ENCODE assay signal across 22 mouse cellular contexts in the genomic region with DNA sequence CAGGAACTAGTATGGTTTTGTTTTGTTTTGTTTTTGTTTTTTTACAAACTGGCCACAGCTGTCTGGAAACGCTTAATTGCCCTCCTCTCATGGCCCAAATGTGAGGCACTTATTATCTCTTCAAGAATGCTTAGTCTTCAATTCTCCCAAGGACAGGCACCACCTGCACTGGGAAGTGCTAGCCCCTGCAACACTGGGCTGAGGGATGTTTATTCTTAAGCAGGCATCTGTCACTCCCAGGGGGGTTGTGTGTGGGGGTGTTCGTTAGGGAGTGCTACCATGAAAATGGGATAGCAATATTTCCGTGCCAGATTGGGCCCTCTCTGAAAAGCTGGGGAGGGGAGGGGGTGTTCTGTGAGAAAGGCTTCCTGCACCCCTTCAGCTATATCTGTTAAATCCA. TPM values are rescaled to one million over a fixed set of nuclear protein-coding genes. Genes with fewer than 3 reads are reported as not detected.
DNase-seq lines count a peak whose midpoint lies in the region; TF ChIP-seq lines count a peak whose summit lies in the region.
"Had no signal": no experiment of that assay in that cellular context is flagged by ENCODE, and none has a peak within 500 bp of the region (broad histone marks: within the 10 kb centered on the region; RNA-seq: fewer than 3 reads in every experiment).

No protein-coding gene starts in this region.

- no peaks in the 10 kb centered on the region for H3K27me3 ChIP-seq in heart, adult 2 months (ENCODE audit: control insufficient read depth, insufficient read depth, low read length)
- no peaks in the 10 kb centered on the region for H3K27me3 ChIP-seq in testis, adult 2 months (ENCODE audit: control insufficient read depth, insufficient read depth, low read length)
- no peaks in the 10 kb centered on the region for H3K27me3 ChIP-seq in cerebellum, adult 2 months (ENCODE audit: control insufficient read depth, insufficient read depth, low read length)
- H3K27me3 ChIP-seq: embryonic facial prominence, embryonic 12.5 days; hindbrain, embryonic 13.5 days; liver, embryonic 13.5 days; midbrain, embryonic 13.5 days had no signal

- 41% methylated on average over 3 of the region's 3 CpGs for WGBS in heart, adult 2 months
- 36% methylated on average over 3 of the region's 3 CpGs for WGBS in cerebellum, adult 2 months

- TF ChIP-seq EP300 in heart, adult 2 months (IDR thresholded peaks at IDR 0.05; ENCODE audit: insufficient read depth, low read depth, low read length) = no peak

- no peaks in the 10 kb centered on the region; the same call in 1 of the 2 replicates for H3K4me1 ChIP-seq in heart, adult 2 months (ENCODE audit: control insufficient read depth, insufficient read depth, low read length)
- H3K4me1 ChIP-seq in testis, adult 2 months (ENCODE audit: control insufficient read depth, insufficient read depth, low read length) = peaks cover 7% of the 10 kb centered on the region
- no peaks in the 10 kb centered on the region for H3K4me1 ChIP-seq in cerebellum, adult 2 months (ENCODE audit: control insufficient read depth, insufficient read depth, low read length)
- H3K4me1 ChIP-seq: embryonic facial prominence, embryonic 12.5 days had no signal

- no peak for TF ChIP-seq POLR2A in heart, adult 2 months (IDR thresholded peaks at IDR 0.05; ENCODE audit: insufficient read depth, low read depth, low read length)
- TF ChIP-seq POLR2A in testis, adult 2 months (IDR thresholded peaks at IDR 0.05; ENCODE audit: control insufficient read depth, low read depth, low read length) = no peak
- no peak for TF ChIP-seq POLR2A in cerebellum, adult 2 months (IDR thresholded peaks at IDR 0.05; ENCODE audit: borderline replicate concordance, insufficient read depth, low read length)

- H3K27ac ChIP-seq in heart, adult 2 months = no peak overlapping the region
- peak overlapping the region; percentile 71 for H3K27ac ChIP-seq in testis, adult 2 months (ENCODE audit: control insufficient read depth, insufficient read depth, low read depth, low read length)
- H3K27ac ChIP-seq in cerebellum, adult 2 months (ENCODE audit: insufficient read depth, low read length) = no peak overlapping the region
- H3K27ac ChIP-seq: embryonic facial prominence, embryonic 12.5 days; hindbrain, embryonic 13.5 days; kidney, postnatal 0 days; liver, embryonic 13.5 days; midbrain, embryonic 13.5 days had no signal

- H3K9ac ChIP-seq in heart, adult 2 months (ENCODE audit: low read depth, low read length) = peak overlapping the region; percentile 35; the same call in 1 of the 2 replicates
- H3K9ac ChIP-seq: embryonic facial prominence, embryonic 12.5 days; forebrain, postnatal 0 days; hindbrain, embryonic 13.5 days; liver, embryonic 13.5 days; midbrain, embryonic 13.5 days had no signal

- no peaks in the 10 kb centered on the region for H3K36me3 ChIP-seq in heart, adult 2 months (ENCODE audit: control insufficient read depth, insufficient read depth, low read length)
- no peaks in the 10 kb centered on the region for H3K36me3 ChIP-seq in testis, adult 2 months (ENCODE audit: control insufficient read depth, insufficient read depth, low read length)
- H3K36me3 ChIP-seq: embryonic facial prominence, embryonic 12.5 days had no signal

- no peak for DNase-seq in heart, adult 2 months
- DNase-seq in heart, postnatal 4 days = no peak
- DNase-seq in kidney, postnatal 36 days = peak; percentile 10 to 12
- DNase-seq in kidney, adult 9 months = no peak
- no peak for DNase-seq in testis, postnatal 10 days (ENCODE audit: low spot score)
- no peak for DNase-seq in cerebellum, adult 2 months
- DNase-seq: adrenal gland, postnatal 14 days; cerebellum, adult 11 months; cerebellum, postnatal 14 days; forebrain, postnatal 0 days; gastrocnemius, postnatal 36 days; liver, embryonic 13.5 days; lung, adult 2 months; lung, postnatal 14 days; right cerebral cortex, postnatal 25 days; thymus, adult 2 months; thymus, postnatal 4 days had no signal

- H3K4me3 ChIP-seq in heart, adult 2 months = no peak overlapping the region
- H3K4me3 ChIP-seq in testis, adult 2 months (ENCODE audit: control insufficient read depth, low read depth, low read length) = no peak overlapping the region
- H3K4me3 ChIP-seq in cerebellum, adult 2 months (replicated peaks; ENCODE audit: insufficient read depth, low read depth, low read length) = no peak overlapping the region
- H3K4me3 ChIP-seq: embryonic facial prominence, embryonic 12.5 days; hindbrain, embryonic 13.5 days; liver, embryonic 13.5 days; midbrain, embryonic 13.5 days had no signal

- H3K79me2 ChIP-seq in heart, adult 2 months (replicated peaks; ENCODE audit: control insufficient read depth, insufficient read depth, low read length) = no peaks in the 10 kb centered on the region

- TF ChIP-seq CTCF in heart, adult 2 months (IDR thresholded peaks at IDR 0.05) = no peak
- TF ChIP-seq CTCF in testis, adult 2 months (IDR thresholded peaks at IDR 0.05; ENCODE audit: control insufficient read depth, insufficient read depth, insufficient replicate concordance, low read depth, low read length) = no peak
- TF ChIP-seq CTCF in cerebellum, adult 2 months (IDR thresholded peaks at IDR 0.05; ENCODE audit: borderline replicate concordance, insufficient read depth, low read depth, low read length) = no peak

- intact Hi-C loops in heart, adult 2 months (cut with DNase I) = no loop called here

RNA-seq across cellular contexts. Expression of a gene that starts 15.9 kb away (rescaled TPM):
- total RNA-seq in heart, adult 2 months (2021) = 10 to 100 TPM; 17.5 to 18.9 TPM
- polyA plus RNA-seq in heart, adult 2 months (2012; rRNA removed) = 4.1 and 9.1 TPM in 2 replicates
- total RNA-seq in heart, postnatal 4 days (2021) = 10 to 100 TPM; 15.3 to 16.5 TPM
- 3.9 and 4.5 TPM in 2 replicates for polyA plus RNA-seq in testis, adult 2 months (2012; rRNA removed)
- 8.4 and 9.0 TPM in 2 replicates for polyA plus RNA-seq in cerebellum, adult 2 months (2012; rRNA removed)

Comparison
In these comparisons a context has a peak if more than half of its experiments do, and no peak if none do; other contexts are left out.
1. DNase-seq: peak in kidney, postnatal 36 days (2 of 2); none in heart, adult 2 months (0 of 2), heart, postnatal 4 days (single experiment), kidney, adult 9 months (single experiment), testis, postnatal 10 days (single experiment) and cerebellum, adult 2 months (0 of 2).